Mouse (Mus musculus) hindbrain, embryonic 13.5 days (tissue): ENCODE results near the gene Naa15. TPM values are rescaled to one million over a fixed set of nuclear protein-coding genes. Genes with fewer than 3 reads are reported as not detected.
"Not testable (repeated sequence)": the region's sequence is repeated elsewhere in the genome, so short reads cannot be mapped to it uniquely, and the experiment has no call there.

Source experiments
- ATAC-seq: fragments of 200-750 bp; cut with Nextera tagmentation; 2 replicates; pipeline ENCODE4 v1.8.0; 2017; ENCODE audit warnings: moderate TSS enrichment; ENCODE audit not compliant: low FRiP score
- H3K27ac ChIP-seq: fragments of 300-500 bp; sonication (generic); 2 replicates; pipeline ENCODE4 v1.5.1; 2015; ENCODE audit warnings: inconsistent platforms, mild to moderate bottlenecking, moderate library complexity
- H3K27me3 ChIP-seq: fragments of 300-500 bp; sonication (generic); 2 replicates; pipeline ENCODE4 v1.6.1; 2015; ENCODE audit warnings: mild to moderate bottlenecking, inconsistent platforms
- H3K36me3 ChIP-seq: fragments of 300-500 bp; sonication (generic); 2 replicates; pipeline ENCODE4 v1.6.1; 2015; ENCODE audit warnings: mild to moderate bottlenecking, inconsistent platforms
- H3K4me1 ChIP-seq: fragments of 300-500 bp; sonication (generic); replicated peaks from 2 replicates; pipeline ENCODE4 v1.6.1; 2015; ENCODE audit warnings: inconsistent platforms
- H3K4me2 ChIP-seq: fragments of 300-500 bp; sonication (generic); 2 replicates; pipeline ENCODE4 v1.6.1; 2015; ENCODE audit warnings: inconsistent platforms, mild to moderate bottlenecking, moderate library complexity
- H3K4me3 ChIP-seq: fragments of 300-500 bp; sonication (generic); 2 replicates; pipeline ENCODE4 v1.5.1; 2015; ENCODE audit warnings: mild to moderate bottlenecking, inconsistent platforms
- H3K9ac ChIP-seq: fragments of 300-500 bp; sonication (generic); 2 replicates; pipeline ENCODE4 v1.6.1; 2015; ENCODE audit warnings: mild to moderate bottlenecking, inconsistent platforms
- H3K9me3 ChIP-seq: fragments of 300-500 bp; sonication (generic); 2 replicates; pipeline ENCODE4 v1.6.1; 2016; ENCODE audit warnings: inconsistent platforms
- WGBS: fragments of 180-500 bp; shearing (Covaris S2); methylation state at CpG from one replicate; pipeline ENCODE4 v1.1.7; 2015; 5-methylcytosine and 5-hydroxymethylcytosine counted together
- polyA plus RNA-seq: library from polyadenylated mRNA; unstranded; fragments of >200 nt; fragmentation: Nextera tagmentation; extraction: Ambion mirVana; gene quantifications from 2 replicates; pipeline ENCODE4 v1.2.1, GENCODE M21; 2015

Naa15 gene
- polyA plus RNA-seq, 1 experiment from 2014 or later = 54.0 TPM

GRCm38 (mm10) chr3:51416364-51417134 lies 1.6 kb downstream of the Naa15 start:
- WGBS = under 1% methylated on average over 57 of the region's 68 CpGs
- peak overlapping the region; percentile 99 for H3K4me3 ChIP-seq
- H3K27ac ChIP-seq = peak overlapping the region; percentile 93
- no peaks in the 10 kb centered on the region for H3K36me3 ChIP-seq
- no peaks in the 10 kb centered on the region for H3K9me3 ChIP-seq
- no peaks in the 10 kb centered on the region for H3K27me3 ChIP-seq
- H3K4me2 ChIP-seq = peak overlapping the region; percentile 89
- H3K9ac ChIP-seq = peak overlapping the region; percentile 98
- peaks cover 36% of the 10 kb centered on the region for H3K4me1 ChIP-seq
- ATAC-seq = peak; percentile 62

DNA sequence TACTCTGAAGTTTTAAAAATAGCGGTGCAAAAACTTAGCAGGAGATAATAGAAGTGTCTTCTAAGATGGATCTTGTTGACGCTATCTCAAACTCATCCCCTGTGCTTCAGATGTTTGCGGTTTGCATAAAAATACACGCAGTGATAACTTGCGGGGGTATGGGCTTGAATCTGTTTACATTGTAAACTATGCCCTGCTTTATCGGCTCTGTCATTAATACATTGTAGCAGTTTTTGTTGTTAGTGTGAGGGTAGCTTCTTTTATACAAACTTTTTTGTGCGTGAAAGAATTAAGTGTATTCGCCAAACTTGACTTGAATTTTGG lies 2.1 kb downstream of the Naa15 start:
- no peak for ATAC-seq
- H3K4me3 ChIP-seq = peak overlapping the region; percentile 99
- peaks cover 36% of the 10 kb centered on the region for H3K4me1 ChIP-seq
- peak overlapping the region; percentile 93 for H3K27ac ChIP-seq
- peak overlapping the region; percentile 89 for H3K4me2 ChIP-seq
- 5% methylated on average over 8 of the region's 8 CpGs for WGBS
- H3K9me3 ChIP-seq = no peaks in the 10 kb centered on the region
- no peaks in the 10 kb centered on the region for H3K36me3 ChIP-seq
- peak overlapping the region; percentile 98 for H3K9ac ChIP-seq
- no peaks in the 10 kb centered on the region for H3K27me3 ChIP-seq

DNA sequence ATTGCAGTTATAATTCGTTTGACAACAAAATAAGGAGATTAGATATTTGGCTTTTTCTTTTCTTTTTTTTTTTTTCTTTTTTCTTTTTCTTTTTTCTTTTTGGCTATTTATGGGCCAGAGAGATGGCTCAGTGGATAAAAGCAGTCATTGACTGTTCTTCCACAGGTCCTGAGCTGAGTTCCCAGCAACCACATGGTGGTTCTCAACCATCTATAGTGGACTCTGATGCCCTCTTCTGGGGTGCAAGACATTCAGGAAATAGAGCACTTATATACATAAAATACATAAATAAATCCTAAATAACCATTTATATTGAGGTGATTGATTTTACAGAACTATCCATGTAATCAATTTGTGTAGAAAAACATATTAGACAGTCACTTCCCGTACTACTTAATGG lies 2.5 kb downstream of the Naa15 start:
- H3K36me3 ChIP-seq = no peaks in the 10 kb centered on the region
- H3K27me3 ChIP-seq = no peaks in the 10 kb centered on the region
- H3K4me2 ChIP-seq = peak overlapping the region; percentile 89
- ATAC-seq = no peak
- WGBS = 57% methylated on average over 2 of the region's 2 CpGs
- peak overlapping the region; percentile 99 for H3K4me3 ChIP-seq
- no peak overlapping the region for H3K9ac ChIP-seq
- no peak overlapping the region for H3K27ac ChIP-seq
- peaks cover 36% of the 10 kb centered on the region for H3K4me1 ChIP-seq
- no peaks in the 10 kb centered on the region for H3K9me3 ChIP-seq

DNA sequence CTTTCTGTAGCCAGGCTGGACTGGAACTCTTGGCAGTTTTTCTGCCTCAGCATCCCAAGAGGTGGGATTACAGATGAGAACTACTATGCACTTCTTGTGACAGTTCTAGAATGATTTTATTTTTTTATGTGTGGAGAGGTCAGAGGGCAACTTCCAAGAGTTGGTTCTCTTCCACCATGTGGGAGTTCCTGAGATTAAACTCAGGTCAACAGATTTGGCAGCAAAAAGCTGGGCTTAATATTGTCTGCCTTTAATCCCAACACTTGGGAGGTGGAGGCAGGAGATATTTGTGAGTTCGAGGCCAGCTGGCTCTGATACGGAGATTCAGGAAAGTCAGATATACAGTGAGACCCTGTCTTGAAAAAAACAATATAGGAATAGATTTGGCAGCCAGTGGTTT lies 3.0 kb downstream of the Naa15 start:
- Histone ChIP-seq H3K27ac (no peak overlapping the region), H3K9me3 (no peaks in the 10 kb centered on the region), H3K4me2 (peak overlapping the region; percentile 89), H3K27me3 (no peaks in the 10 kb centered on the region), H3K4me1 (peaks cover 36% of the 10 kb centered on the region), H3K36me3 (no peaks in the 10 kb centered on the region), H3K4me3 (no peak overlapping the region), H3K9ac (peak overlapping the region; percentile 9)
- 84% methylated on average over 2 of the region's 2 CpGs for WGBS
- no peak for ATAC-seq

GRCm38 (mm10) chr3:51421921-51422320 lies 7.0 kb downstream of the Naa15 start:
- 90% methylated on average over 3 of the region's 3 CpGs for WGBS
- ATAC-seq = no peak

DNA sequence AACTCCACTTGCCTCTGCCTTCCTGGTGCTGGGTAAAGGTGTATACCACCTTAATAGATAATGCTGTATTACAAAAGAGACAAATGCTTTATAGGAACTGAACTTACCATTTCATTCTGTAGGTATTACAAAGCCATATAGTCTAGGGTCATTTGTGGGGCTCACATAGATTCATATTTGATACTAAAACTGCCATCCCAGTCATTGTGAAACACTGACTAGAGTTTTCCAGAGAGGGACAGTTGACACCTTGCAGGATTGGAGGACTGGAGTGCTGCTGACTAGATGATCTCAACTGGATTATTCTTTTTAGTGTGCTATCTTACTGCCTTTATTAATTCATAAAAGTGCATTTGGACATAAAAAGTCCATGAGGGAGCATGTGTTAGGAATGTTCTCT lies 10.4 kb downstream of the Naa15 start:
- no peaks in the 10 kb centered on the region for H3K9me3 ChIP-seq
- ATAC-seq = no peak
- no peaks in the 10 kb centered on the region for H3K36me3 ChIP-seq
- H3K4me1 ChIP-seq = peaks cover 3% of the 10 kb centered on the region; the same call in 1 of the 2 replicates
- no peak overlapping the region for H3K27ac ChIP-seq
- H3K9ac ChIP-seq = no peak overlapping the region
- H3K27me3 ChIP-seq = no peaks in the 10 kb centered on the region
- no peak overlapping the region for H3K4me2 ChIP-seq
- no peak overlapping the region for H3K4me3 ChIP-seq

More at GRCm38 (mm10) chr3:51421921-51422320, 7.0 kb downstream of the Naa15 start:
- Histone ChIP-seq H3K4me1 (peaks cover 23% of the 10 kb centered on the region), H3K36me3 (no peaks in the 10 kb centered on the region), H3K9me3 (no peaks in the 10 kb centered on the region), H3K4me3 (no peak overlapping the region), H3K27me3 (no peaks in the 10 kb centered on the region), H3K4me2 (no peak overlapping the region), H3K27ac (no peak overlapping the region), H3K9ac (no peak overlapping the region)

GRCm38 (mm10) chr3:51434364-51434763 lies 19.4 kb downstream of the Naa15 start:
- WGBS = 85% methylated on average over 5 of the region's 5 CpGs
- not testable (repeated sequence) for H3K27me3 ChIP-seq, H3K9me3 ChIP-seq, H3K4me1 ChIP-seq, ATAC-seq, H3K27ac ChIP-seq, H3K9ac ChIP-seq, H3K36me3 ChIP-seq, H3K4me2 ChIP-seq, H3K4me3 ChIP-seq

GRCm38 (mm10) chr3:51434871-51435595 lies 20.1 kb downstream of the Naa15 start:
- Histone ChIP-seq H3K27ac (no peak overlapping the region), H3K4me1 (no peaks in the 10 kb centered on the region), H3K27me3 (no peaks in the 10 kb centered on the region), H3K36me3 (peaks cover 8% of the 10 kb centered on the region; the same call in 1 of the 2 replicates), H3K9me3 (no peaks in the 10 kb centered on the region), H3K9ac (no peak overlapping the region), H3K4me2 (no peak overlapping the region), H3K4me3 (no peak overlapping the region)
- ATAC-seq = 0 out of 2 replicates have a peak, but pooled peaks have one; percentile 5
- 71% methylated on average over 3 of the region's 3 CpGs for WGBS

DNA sequence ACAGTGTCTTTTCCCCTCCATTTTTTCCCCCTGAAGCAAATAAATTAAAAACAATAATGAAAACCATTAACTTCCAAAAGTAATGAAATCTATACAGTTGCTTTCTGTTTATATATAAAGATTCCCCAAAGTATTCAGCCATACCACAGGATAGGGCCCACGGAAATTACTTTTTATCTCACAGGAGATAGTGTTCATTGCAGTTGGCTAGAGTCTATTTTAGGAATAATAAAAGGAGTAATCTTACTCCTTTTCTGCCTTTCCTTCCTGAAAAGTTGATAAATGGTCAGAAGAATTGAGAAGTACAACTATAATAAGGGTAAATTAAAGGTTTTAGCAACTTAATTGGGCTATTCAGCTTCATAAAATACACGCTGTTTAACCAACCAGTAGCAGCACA lies 53.6 kb downstream of the Naa15 start:
- Histone ChIP-seq H3K36me3 (peaks cover 74% of the 10 kb centered on the region), H3K4me1 (no peaks in the 10 kb centered on the region), H3K4me2 (no peak overlapping the region), H3K9me3 (no peaks in the 10 kb centered on the region), H3K4me3 (no peak overlapping the region), H3K9ac (no peak overlapping the region), H3K27ac (no peak overlapping the region), H3K27me3 (no peaks in the 10 kb centered on the region)
- no peak for ATAC-seq
- WGBS = 96% methylated on average over 2 of the region's 2 CpGs

DNA sequence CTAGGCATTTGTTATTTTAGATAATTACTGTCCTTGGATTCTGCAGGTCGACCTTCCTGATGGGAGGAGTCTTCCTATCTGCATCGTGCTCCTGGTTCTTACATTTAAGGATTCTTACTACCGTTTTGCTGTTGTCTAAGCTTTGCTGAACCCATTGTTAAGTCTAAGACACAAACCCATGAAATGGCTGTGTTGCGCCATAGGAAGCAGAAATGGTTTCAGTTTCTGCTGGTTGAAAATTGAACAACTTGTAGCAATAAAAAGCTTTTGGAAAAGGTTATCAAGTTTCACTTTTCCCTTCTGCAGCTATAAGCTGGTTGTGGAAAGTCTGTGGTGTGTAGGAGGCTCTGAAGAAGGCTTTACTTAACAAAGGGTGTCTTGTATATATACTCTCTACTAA lies 60.8 kb downstream of the Naa15 start:
- Histone ChIP-seq H3K4me2 (no peak overlapping the region), H3K27ac (no peak overlapping the region), H3K4me1 (no peaks in the 10 kb centered on the region), H3K9ac (no peak overlapping the region), H3K9me3 (no peaks in the 10 kb centered on the region), H3K4me3 (no peak overlapping the region), H3K36me3 (peaks cover 38% of the 10 kb centered on the region), H3K27me3 (no peaks in the 10 kb centered on the region)
- WGBS = 86% methylated on average over 4 of the region's 4 CpGs
- no peak for ATAC-seq

DNA sequence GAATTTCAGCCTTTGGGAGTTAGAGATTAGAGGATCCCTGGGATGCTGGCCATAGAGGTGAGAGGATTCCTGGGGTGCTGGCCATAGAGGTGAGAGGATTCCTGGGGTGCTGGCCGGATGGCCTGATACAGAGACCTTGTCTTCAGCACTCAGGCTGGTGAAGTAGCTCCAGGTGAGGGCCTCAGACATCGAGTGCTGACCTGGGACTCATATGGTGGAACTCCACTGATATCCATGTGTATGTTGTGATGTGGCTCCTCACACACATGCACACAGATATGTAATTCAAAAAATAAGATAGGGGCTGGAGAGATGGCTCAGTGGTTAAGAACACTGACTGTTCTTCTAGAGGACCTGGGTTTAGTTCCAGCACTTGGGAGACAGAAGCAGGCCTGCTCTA lies 64.9 kb downstream of the Naa15 start:
- 69% methylated on average over 2 of the region's 2 CpGs for WGBS
- no peak overlapping the region for H3K4me2 ChIP-seq
- ATAC-seq = no peak

DNA sequence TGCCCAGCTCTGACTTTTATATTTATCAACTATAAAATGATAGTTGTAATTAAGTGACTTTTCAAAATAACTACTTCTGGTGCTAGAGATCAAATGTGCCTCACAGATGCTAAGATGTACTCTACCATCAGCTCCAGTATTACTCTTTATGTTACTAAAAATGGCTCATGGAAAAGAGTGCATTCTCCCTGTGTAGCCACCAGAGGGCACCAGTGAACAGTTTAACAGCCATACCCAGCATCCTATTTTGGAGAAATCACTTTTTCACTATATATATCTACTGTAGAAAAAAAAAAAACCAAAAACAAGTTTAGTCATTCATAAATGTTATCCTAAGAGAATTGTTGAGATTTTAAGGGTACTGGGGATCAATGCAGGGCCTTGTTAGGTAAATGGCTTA lies 66.1 kb downstream of the Naa15 start:
- Histone ChIP-seq H3K36me3 (0 out of 2 replicates have a peak, but pooled peaks cover under 1% of the 10 kb centered on the region), H3K4me3 (no peak overlapping the region), H3K27ac (no peak overlapping the region), H3K9me3 (no peaks in the 10 kb centered on the region), H3K4me2 (no peak overlapping the region), H3K27me3 (no peaks in the 10 kb centered on the region), H3K4me1 (peaks cover 22% of the 10 kb centered on the region), H3K9ac (no peak overlapping the region)
- no peak for ATAC-seq

More for the DNA sequence above, 64.9 kb downstream of the Naa15 start:
- Histone ChIP-seq H3K4me3 (no peak overlapping the region), H3K36me3 (peaks cover 8% of the 10 kb centered on the region), H3K27me3 (no peaks in the 10 kb centered on the region), H3K9ac (no peak overlapping the region), H3K27ac (no peak overlapping the region), H3K4me1 (peaks cover 11% of the 10 kb centered on the region), H3K9me3 (no peaks in the 10 kb centered on the region)

DNA sequence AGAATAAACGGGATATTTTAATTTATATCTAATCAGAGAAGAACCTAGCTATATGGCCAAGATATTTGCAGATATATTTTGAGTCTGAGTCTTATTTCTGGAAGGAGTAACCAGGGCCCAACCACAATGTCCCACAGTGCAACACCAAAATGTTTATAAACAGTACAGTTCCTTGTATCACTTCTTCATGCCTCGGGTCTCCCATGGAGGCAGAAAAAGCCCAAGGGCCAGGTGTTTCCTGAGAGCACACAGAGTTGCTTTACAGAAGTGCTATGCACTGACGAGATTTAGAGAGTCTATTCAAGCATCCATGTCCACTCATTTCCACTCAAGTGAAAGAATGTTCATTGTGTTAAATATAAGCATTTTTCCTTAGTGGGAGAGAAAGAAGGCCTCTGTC lies 66.9 kb downstream of the Naa15 start:
- Histone ChIP-seq H3K36me3 (no peaks in the 10 kb centered on the region), H3K9me3 (no peaks in the 10 kb centered on the region), H3K9ac (no peak overlapping the region), H3K27me3 (no peaks in the 10 kb centered on the region), H3K4me3 (no peak overlapping the region), H3K4me2 (no peak overlapping the region), H3K4me1 (peaks cover 30% of the 10 kb centered on the region), H3K27ac (no peak overlapping the region)
- ATAC-seq = no peak
- 65% methylated on average over 3 of the region's 3 CpGs for WGBS
